Mouse (Mus musculus): ENCODE results near the gene Cmklr1. TPM values are rescaled to one million over a fixed set of nuclear protein-coding genes. Genes with fewer than 3 reads are reported as not detected.

The Cmklr1 gene
- polyA plus RNA-seq, 1 experiment from 2014 or later: 1.7 TPM

- WGBS (ENCODE audit: insufficient replicate concordance): 31% methylated on average over 1 of the region's 1 CpGs
- Histone ChIP-seq H3K4me2 (no peak overlapping the region), H3K27me3 (no peaks in the 10 kb centered on the region), H3K27ac (replicated peaks) (no peak overlapping the region), H3K36me3 (replicated peaks) (no peaks in the 10 kb centered on the region), H3K4me3 (replicated peaks) (no peak overlapping the region), H3K9ac (no peak overlapping the region), H3K9me3 (replicated peaks) (no peaks in the 10 kb centered on the region), H3K4me1 (replicated peaks) (no peaks in the 10 kb centered on the region)
- ATAC-seq (ENCODE audit: insufficient read depth): no peak
These were observed 31.1 kb downstream of the Cmklr1 start for GRCm38 (mm10) chr5:113619151-113619550.

- no peaks in the 10 kb centered on the region for H3K4me1 ChIP-seq (replicated peaks)
- H3K9me3 ChIP-seq (replicated peaks): no peaks in the 10 kb centered on the region
- no peak overlapping the region for H3K27ac ChIP-seq (replicated peaks)
- 60% methylated on average over 4 of the region's 4 CpGs for WGBS (ENCODE audit: insufficient replicate concordance)
- no peak for ATAC-seq (ENCODE audit: insufficient read depth)
- no peak overlapping the region for H3K4me3 ChIP-seq (replicated peaks)
- H3K9ac ChIP-seq: no peak overlapping the region
- H3K4me2 ChIP-seq: no peak overlapping the region
- no peaks in the 10 kb centered on the region for H3K27me3 ChIP-seq
- H3K36me3 ChIP-seq (replicated peaks): no peaks in the 10 kb centered on the region
These were observed 31.5 kb downstream of the Cmklr1 start for GRCm38 (mm10) chr5:113618716-113619115.

DNA sequence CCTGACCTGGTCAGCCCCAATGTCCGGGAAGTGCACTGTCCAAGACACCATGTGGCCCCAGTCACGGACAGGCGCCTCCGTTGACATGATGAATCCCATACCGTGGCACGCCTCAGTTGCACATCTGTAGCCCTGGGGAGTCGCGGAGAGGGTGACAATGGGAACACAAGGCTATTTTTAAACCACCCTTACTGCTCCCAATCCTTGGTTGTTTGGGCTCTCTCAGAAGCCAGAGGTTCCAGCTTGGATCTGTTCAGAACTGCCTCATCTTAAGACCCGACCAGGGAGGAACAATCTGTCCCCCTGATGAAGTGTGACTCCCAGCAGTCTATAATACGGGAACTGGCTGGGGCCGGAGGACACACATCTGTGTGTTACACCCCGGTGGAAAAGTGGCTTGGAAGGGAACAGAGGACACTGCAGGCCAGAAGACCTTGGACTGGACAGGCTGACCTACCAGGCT, 38.4 kb downstream of the Cmklr1 start:
- Histone ChIP-seq H3K27ac (replicated peaks) (no peak overlapping the region), H3K27me3 (no peaks in the 10 kb centered on the region), H3K9ac (no peak overlapping the region), H3K9me3 (replicated peaks) (no peaks in the 10 kb centered on the region), H3K4me2 (no peak overlapping the region), H3K36me3 (replicated peaks) (no peaks in the 10 kb centered on the region), H3K4me3 (replicated peaks) (no peak overlapping the region), H3K4me1 (replicated peaks) (no peaks in the 10 kb centered on the region)
- ATAC-seq (ENCODE audit: insufficient read depth): no peak
- WGBS (ENCODE audit: insufficient replicate concordance): 65% methylated on average over 12 of the region's 12 CpGs

- no peaks in the 10 kb centered on the region for H3K36me3 ChIP-seq (replicated peaks)
- H3K4me1 ChIP-seq (replicated peaks): no peaks in the 10 kb centered on the region
- H3K9ac ChIP-seq: no peak overlapping the region
- no peaks in the 10 kb centered on the region for H3K27me3 ChIP-seq
- H3K4me2 ChIP-seq: no peak overlapping the region
- 67% methylated on average over 6 of the region's 6 CpGs for WGBS (ENCODE audit: insufficient replicate concordance)
- no peak overlapping the region for H3K4me3 ChIP-seq (replicated peaks)
- no peak overlapping the region for H3K27ac ChIP-seq (replicated peaks)
- no peaks in the 10 kb centered on the region for H3K9me3 ChIP-seq (replicated peaks)
- ATAC-seq (ENCODE audit: insufficient read depth): no peak
These were observed 39.1 kb downstream of the Cmklr1 start for GRCm38 (mm10) chr5:113611131-113611530.

- no peaks in the 10 kb centered on the region for H3K36me3 ChIP-seq (replicated peaks)
- H3K9ac ChIP-seq: no peak overlapping the region
- H3K9me3 ChIP-seq (replicated peaks): no peaks in the 10 kb centered on the region
- 50% methylated on average over 6 of the region's 6 CpGs for WGBS (ENCODE audit: insufficient replicate concordance)
- no peaks in the 10 kb centered on the region for H3K4me1 ChIP-seq (replicated peaks)
- H3K27ac ChIP-seq (replicated peaks): no peak overlapping the region
- no peak overlapping the region for H3K4me2 ChIP-seq
- no peak for ATAC-seq (ENCODE audit: insufficient read depth)
- no peak overlapping the region for H3K4me3 ChIP-seq (replicated peaks)
- no peaks in the 10 kb centered on the region for H3K27me3 ChIP-seq
These were observed 39.7 kb downstream of the Cmklr1 start for GRCm38 (mm10) chr5:113610490-113610889.

GRCm38 (mm10) chr5:113609891-113610290, 40.3 kb downstream of the Cmklr1 start:
- H3K9ac ChIP-seq: no peak overlapping the region
- H3K9me3 ChIP-seq (replicated peaks): no peaks in the 10 kb centered on the region
- ATAC-seq (ENCODE audit: insufficient read depth): no peak
- no peaks in the 10 kb centered on the region for H3K4me1 ChIP-seq (replicated peaks)
- H3K27ac ChIP-seq (replicated peaks): no peak overlapping the region
- WGBS (ENCODE audit: insufficient replicate concordance): 50% methylated on average over 5 of the region's 5 CpGs
- H3K27me3 ChIP-seq: no peaks in the 10 kb centered on the region
- H3K4me2 ChIP-seq: no peak overlapping the region
- H3K4me3 ChIP-seq (replicated peaks): no peak overlapping the region
- no peaks in the 10 kb centered on the region for H3K36me3 ChIP-seq (replicated peaks)

DNA sequence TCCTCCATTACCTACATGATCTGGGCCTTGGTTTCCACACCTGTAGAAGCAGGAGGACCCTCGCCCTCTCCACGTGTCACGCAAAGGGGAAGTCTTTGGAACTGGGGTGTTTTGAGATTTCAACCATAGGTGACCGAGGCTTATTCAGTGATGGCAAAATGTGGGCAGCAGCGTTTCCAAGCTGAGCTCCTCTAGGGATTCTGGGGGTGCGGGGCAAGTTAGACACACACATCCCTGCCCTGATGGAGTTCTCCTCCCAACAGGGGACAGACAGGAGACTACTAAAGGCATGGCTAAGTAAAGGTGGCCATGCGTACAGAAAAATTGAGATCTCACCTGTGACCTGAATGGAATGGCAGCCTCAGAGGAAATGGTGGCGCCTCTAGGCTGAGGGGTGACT, 41.7 kb downstream of the Cmklr1 start:
- Histone ChIP-seq H3K27me3 (no peaks in the 10 kb centered on the region), H3K36me3 (replicated peaks) (no peaks in the 10 kb centered on the region)

GRCm38 (mm10) chr5:113607941-113608431, 42.2 kb downstream of the Cmklr1 start:
- ATAC-seq (ENCODE audit: insufficient read depth): no peak
- Histone ChIP-seq H3K4me1 (replicated peaks) (no peaks in the 10 kb centered on the region), H3K9me3 (replicated peaks) (no peaks in the 10 kb centered on the region), H3K4me3 (replicated peaks) (no peak overlapping the region), H3K27me3 (no peaks in the 10 kb centered on the region), H3K36me3 (replicated peaks) (no peaks in the 10 kb centered on the region), H3K27ac (replicated peaks) (no peak overlapping the region), H3K9ac (no peak overlapping the region), H3K4me2 (no peak overlapping the region)
- WGBS (ENCODE audit: insufficient replicate concordance): 19% methylated on average over 13 of the region's 13 CpGs

More for the DNA sequence above, 41.7 kb downstream of the Cmklr1 start:
- Histone ChIP-seq H3K27ac (replicated peaks) (no peak overlapping the region), H3K9ac (no peak overlapping the region), H3K4me1 (replicated peaks) (no peaks in the 10 kb centered on the region), H3K9me3 (replicated peaks) (no peaks in the 10 kb centered on the region), H3K4me3 (replicated peaks) (no peak overlapping the region), H3K4me2 (no peak overlapping the region)
- ATAC-seq (ENCODE audit: insufficient read depth): no peak
- 57% methylated on average over 8 of the region's 8 CpGs for WGBS (ENCODE audit: insufficient replicate concordance)

DNA sequence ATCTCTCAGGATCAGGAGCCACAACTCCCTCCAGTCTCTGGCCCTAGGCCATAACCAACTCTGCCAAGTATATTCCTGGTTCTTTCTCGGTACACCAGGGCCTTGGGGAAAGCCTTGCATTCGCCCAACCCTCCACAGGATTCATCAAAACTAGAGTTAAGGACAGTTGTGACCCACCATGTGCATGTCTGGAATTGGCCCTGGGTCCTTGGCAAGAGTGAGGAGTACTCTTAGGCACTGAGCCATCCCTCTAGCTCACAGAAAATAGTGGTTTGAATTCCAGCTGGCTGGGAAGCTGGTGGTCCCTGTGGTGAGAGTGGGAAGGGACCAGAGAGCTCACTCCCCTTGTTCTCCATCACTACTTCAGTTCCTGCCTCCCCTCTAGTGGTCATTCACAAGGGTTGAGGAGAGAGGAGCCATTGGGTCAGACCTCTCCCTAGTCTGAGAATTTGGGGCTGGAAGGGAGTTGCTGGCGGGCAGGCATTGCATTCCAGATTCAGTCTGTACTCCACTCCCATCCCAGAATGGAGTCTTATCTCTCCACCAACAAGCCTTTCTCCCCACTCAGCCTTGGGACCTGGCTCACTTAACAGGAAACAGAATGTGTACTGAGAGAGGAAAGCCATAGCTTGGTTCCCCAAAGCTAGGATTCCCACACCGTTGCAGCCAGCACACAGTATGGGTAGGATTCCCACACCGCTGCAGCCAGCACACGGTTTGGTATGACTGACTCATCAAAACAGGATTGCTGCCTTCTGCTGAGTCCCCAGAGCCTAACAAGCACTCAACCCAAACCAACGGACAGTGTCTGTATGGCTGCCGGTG, 43.1 kb downstream of the Cmklr1 start:
- Histone ChIP-seq H3K27ac (replicated peaks) (no peak overlapping the region), H3K27me3 (no peaks in the 10 kb centered on the region), H3K4me1 (replicated peaks) (no peaks in the 10 kb centered on the region), H3K4me2 (no peak overlapping the region), H3K4me3 (replicated peaks) (no peak overlapping the region), H3K9ac (no peak overlapping the region), H3K36me3 (replicated peaks) (no peaks in the 10 kb centered on the region), H3K9me3 (replicated peaks) (no peaks in the 10 kb centered on the region)
- ATAC-seq (ENCODE audit: insufficient read depth): no peak
- 49% methylated on average over 8 of the region's 8 CpGs for WGBS (ENCODE audit: insufficient replicate concordance)

DNA sequence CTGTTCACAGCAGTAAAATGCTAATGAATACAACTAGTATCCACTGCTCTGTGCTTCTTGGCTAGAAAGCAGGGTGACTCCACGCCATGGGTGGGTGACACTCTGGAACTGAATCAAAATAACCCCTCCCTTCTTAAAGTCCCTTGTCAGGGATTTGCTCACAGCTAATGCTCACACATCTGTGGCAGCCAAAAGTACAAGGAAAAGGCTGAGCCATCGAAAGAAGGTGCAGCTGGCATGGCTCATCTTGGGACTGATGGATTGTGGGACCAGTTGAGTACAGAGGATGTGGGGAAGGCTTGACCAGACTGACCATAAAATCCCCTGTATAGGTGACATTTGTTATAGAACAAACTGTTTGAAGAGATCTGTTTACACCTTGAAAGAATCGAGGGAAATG, 44.1 kb downstream of the Cmklr1 start:
- WGBS (ENCODE audit: insufficient replicate concordance): 48% methylated on average over 3 of the region's 3 CpGs
- Histone ChIP-seq H3K9ac (no peak overlapping the region), H3K27me3 (no peaks in the 10 kb centered on the region), H3K9me3 (replicated peaks) (no peaks in the 10 kb centered on the region), H3K4me2 (no peak overlapping the region), H3K36me3 (replicated peaks) (no peaks in the 10 kb centered on the region), H3K27ac (replicated peaks) (no peak overlapping the region), H3K4me1 (replicated peaks) (no peaks in the 10 kb centered on the region), H3K4me3 (replicated peaks) (no peak overlapping the region)
- ATAC-seq (ENCODE audit: insufficient read depth): no peak

GRCm38 (mm10) chr5:113604758-113605157, 45.5 kb downstream of the Cmklr1 start:
- H3K27me3 ChIP-seq: no peaks in the 10 kb centered on the region
- no peak overlapping the region for H3K9ac ChIP-seq
- H3K9me3 ChIP-seq (replicated peaks): no peaks in the 10 kb centered on the region
- H3K36me3 ChIP-seq (replicated peaks): no peaks in the 10 kb centered on the region
- WGBS (ENCODE audit: insufficient replicate concordance): 56% methylated on average over 4 of the region's 4 CpGs
- H3K4me1 ChIP-seq (replicated peaks): no peaks in the 10 kb centered on the region
- no peak overlapping the region for H3K4me2 ChIP-seq
- no peak for ATAC-seq (ENCODE audit: insufficient read depth)
- H3K27ac ChIP-seq (replicated peaks): no peak overlapping the region
- no peak overlapping the region for H3K4me3 ChIP-seq (replicated peaks)

DNA sequence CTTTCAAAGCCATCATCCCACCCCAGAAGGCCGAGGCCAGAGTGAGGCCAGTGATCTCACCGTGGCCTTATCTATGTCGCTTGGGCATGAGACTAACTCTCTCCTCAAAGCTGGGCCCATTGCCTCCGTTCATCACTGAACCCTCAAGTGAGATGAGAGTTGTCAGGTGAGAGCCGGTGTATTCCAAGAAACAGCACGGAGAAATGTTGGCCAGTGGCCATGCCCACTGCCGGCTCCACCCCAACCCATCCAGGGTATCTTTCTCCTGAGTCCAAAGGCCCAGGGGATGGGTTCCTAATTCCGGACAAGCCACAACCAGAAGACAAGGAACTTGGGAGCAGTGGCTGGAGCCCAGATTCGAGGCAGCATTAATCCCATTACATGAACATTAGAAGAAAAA, 46.8 kb downstream of the Cmklr1 start:
- no peak overlapping the region for H3K27ac ChIP-seq (replicated peaks)
- H3K36me3 ChIP-seq (replicated peaks): no peaks in the 10 kb centered on the region
- no peak overlapping the region for H3K4me3 ChIP-seq (replicated peaks)
- H3K9ac ChIP-seq: no peak overlapping the region
- no peak overlapping the region for H3K4me2 ChIP-seq
- H3K9me3 ChIP-seq (replicated peaks): no peaks in the 10 kb centered on the region
- 62% methylated on average over 9 of the region's 9 CpGs for WGBS (ENCODE audit: insufficient replicate concordance)
- H3K27me3 ChIP-seq: no peaks in the 10 kb centered on the region
- ATAC-seq (ENCODE audit: insufficient read depth): no peak
- H3K4me1 ChIP-seq (replicated peaks): no peaks in the 10 kb centered on the region
